Mouse (Mus musculus): ENCODE results near the gene Rxrb.
A peak's percentile ranks its signal among the peaks of the same experiment; 100 is the strongest.

The Rxrb gene

GRCm38 (mm10) chr17:34068864-34069263 lies 37.3 kb downstream of the Rxrb start:
- no peak for DNase-seq

- no peak for DNase-seq
Measured at GRCm38 (mm10) chr17:34072091-34072490, 40.5 kb downstream of the Rxrb start.

GRCm38 (mm10) chr17:34075271-34075670 lies 43.7 kb downstream of the Rxrb start:
- peak; percentile 41 to 85 for DNase-seq

GRCm38 (mm10) chr17:34077549-34077948 lies 45.9 kb downstream of the Rxrb start:
- peak; percentile 51 to 79 for DNase-seq

GRCm38 (mm10) chr17:34078148-34078547 lies 46.5 kb downstream of the Rxrb start:
- DNase-seq: no peak

- DNase-seq: no peak
Measured at GRCm38 (mm10) chr17:34079002-34079401, 47.4 kb downstream of the Rxrb start.

GRCm38 (mm10) chr17:34079621-34080020 lies 48.0 kb downstream of the Rxrb start:
- peak in 1 of 2 experiments; percentile 64 for DNase-seq

GRCm38 (mm10) chr17:34083104-34083503 lies 51.5 kb downstream of the Rxrb start:
- DNase-seq: no peak

GRCm38 (mm10) chr17:34087386-34087785 lies 55.8 kb downstream of the Rxrb start:
- no peak for DNase-seq
